Mouse (Mus musculus) cerebellum, adult 11-12 months (tissue): Measurements from ENCODE around the gene St3gal5.
"Not testable (repeated sequence)": the region's sequence is repeated elsewhere in the genome, so short reads cannot be mapped to it uniquely, and the experiment has no call there.

ENCODE experiments used
- DNase-seq: peaks from one replicate; pipeline ENCODE4 v3.0.0; 2022

The St3gal5 gene

DNA sequence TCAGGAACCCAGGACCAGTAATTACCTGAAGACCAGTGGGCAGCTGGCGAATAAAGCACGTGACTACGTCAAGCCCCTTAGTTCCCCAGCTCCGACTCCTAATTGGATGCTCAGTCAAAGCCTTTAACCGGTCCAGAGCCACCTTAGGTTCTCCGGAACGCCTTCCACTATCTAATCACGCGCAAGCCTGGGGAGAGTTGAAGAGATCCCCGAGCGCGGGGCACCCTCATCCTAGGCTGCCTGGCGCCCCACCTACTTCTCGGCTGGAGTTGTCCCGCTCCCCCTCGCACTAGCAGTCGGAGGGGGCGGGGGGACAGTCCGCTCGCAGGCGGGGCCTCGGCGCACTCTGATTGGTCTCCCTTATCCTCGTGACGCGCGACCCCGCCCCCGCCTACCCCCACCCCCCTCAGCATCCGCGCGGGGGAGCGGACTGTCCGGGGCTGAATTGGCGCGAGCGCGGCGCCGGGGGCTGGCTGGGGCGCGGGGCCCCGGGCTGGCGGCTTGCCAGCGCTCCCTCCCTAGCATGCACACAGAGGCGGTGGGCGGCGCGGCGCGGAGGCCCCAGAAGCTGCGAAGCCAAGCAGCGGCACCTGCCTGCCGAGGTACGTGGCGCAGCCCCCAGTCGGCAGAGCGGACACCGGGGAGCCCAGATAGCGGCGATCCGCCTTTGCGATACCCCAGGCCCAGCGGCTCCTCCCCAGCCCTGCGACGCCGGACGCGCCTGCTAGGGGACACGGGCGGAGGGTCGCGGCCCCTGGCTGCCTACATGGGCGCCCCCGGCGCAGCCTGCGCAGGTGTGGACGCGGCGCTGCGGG lies at the start of gene St3gal5:
TSS of gene St3gal5 (plus strand) at position 412 of the 815 bp plus-strand sequence.
- peak; percentile 95 for DNase-seq

DNA sequence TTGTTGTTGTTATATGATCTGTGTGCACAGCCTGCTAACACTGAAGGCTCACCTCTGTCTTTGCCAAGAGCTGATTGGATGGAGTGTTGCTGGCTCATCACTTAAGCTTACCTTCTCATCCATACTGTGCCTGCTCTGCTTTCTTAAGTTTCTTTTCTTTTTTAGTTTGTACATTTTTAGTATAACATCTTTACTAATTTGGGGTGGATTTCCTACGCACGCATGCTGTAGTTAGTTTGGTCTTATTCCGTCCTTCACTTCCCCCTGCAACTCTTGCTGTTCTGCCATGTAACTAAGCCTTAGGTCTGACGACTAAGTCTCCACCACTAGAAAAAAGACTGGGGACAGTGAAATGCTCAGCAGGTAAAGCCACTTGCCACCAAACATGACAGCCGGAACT lies 48.7 kb upstream of the St3gal5 start:
- DNase-seq: no peak

DNA sequence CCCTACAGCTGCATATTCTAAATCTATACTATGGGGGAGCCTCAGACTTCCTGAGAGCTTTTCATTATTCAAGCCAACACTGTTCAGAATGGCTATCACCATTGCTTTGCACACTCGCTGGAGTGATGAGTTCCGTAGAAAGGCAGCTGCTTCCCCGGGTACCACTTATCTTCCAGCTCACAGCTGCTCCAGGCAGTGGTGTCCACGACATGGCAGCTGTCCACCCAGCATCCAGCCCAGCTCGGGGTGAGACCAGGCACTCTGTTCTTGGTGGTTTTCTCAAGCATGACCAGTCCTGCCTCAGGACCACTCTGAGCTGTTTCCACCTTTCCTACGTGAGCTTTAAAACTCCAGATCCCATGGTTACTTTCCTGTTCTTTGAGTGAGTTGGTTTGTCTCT lies 47.5 kb upstream of the St3gal5 start:
- no peak for DNase-seq

DNA sequence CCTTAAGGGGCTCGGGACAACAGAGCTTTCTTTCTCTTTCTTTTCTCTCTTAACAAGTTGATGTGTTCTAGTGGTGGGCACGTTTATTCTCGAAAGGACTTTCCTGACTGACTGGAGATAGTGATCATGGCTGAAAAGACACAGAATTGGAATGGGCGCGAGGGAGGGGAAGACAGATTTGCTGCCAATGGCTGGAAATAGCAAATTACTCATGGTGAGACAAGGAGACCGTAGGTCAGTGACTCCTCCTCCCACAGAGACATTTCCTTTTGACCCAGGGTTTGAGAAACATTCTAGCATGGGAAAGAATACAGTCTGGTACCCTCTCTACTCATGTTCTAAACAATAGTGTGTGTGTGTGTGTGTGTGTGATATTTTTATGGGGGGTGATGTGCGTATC lies 46.6 kb upstream of the St3gal5 start:
- DNase-seq: no peak

DNA sequence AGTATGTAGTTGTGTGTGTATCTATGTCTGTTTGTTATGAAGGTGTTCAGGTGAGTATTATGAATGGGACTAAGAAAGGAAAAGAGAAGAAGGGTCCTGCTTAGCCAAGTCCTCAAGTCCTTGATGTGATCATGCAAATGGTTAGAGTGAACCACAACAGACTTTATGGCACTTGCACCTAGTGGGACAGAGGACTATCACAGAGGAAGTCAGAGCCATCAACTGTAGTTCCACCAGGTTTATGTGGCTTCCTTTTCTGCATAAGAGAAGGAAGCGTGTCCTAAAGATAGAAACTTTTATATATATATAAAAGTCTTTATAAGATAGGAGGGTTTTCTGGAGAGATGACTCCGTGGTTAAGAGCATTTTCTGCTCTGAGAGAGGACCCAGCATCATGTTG lies 46.1 kb upstream of the St3gal5 start:
- no peak for DNase-seq

DNA sequence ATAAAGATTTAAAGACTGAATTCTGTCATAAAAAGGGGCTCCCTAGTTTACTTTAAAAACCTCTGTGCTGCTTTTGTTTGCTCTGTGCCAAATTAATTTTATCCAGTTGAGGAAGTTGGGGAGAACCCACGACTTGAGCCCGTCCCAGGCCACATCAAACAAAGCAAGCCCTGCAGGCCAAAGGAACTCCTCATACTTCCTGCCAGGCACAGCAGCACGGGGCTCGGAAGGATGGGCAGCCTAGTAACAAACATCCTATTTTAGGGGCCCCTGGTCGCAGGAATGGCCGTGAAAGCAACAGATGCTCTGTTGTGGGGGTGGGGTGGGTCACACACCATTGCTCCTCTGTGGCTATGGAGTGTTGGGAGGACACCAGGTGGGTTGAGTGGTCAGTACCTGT lies 45.6 kb upstream of the St3gal5 start:
- DNase-seq: no peak

DNA sequence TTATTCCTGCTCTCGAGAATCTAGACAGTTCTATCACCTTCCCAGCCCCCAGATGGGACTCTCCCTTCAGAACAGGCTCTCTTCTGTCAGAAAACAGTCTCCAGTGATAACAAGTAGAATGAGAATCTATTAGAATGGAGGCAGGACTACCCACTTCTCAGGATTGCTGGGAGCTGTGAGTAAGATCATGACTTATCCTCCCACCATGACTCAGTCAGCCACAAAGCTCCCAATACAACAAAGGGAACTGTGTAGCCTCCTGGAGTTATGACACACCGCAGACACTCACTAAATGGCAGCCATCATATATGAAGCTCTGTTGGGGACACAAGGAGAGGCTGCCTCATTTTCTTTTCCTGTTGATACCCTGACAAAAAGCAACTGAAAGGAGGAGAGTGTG lies 40.8 kb upstream of the St3gal5 start:
- no peak for DNase-seq

DNA sequence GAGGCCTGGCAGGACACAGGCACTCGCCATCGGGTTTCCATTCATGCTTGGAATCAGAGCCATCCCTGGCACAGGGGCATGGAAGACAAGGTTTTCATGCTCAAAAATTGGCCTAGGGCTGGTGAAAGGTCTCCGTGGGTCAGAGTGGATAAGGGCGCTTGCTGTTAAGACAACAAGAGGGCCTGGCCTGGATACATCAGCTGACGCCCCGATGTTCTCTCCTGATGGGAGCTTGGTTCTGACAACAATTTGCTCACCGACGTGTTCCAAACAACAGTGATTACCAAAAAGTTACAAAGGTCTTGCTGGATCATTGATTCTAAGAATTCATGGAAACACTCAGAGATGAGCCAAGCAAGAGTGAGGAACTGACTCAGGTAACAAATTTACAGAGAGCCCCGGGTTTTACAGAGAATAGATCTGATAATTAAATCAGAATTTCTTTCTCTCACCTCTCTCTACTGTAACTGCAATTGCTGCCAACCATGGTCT lies 38.9 kb upstream of the St3gal5 start:
- no peak for DNase-seq

DNA sequence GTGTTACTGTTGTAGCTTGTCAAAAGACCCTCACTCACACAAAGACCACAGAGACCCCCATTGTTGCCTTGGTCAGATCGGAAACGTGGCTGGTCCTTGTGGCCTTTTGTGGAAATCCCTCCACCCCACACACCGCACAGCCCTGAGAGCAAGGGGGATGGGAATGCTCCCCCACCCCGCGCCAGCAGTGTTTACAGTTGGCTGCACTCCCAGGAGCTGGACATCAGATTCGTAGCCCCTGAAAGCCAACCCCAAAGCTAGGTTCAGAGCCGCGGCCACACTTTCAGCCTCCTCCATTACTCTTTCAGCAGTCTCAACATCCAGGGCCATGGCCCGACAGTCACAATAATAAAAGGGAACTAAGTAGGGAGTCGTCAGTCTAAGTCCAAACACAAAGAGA lies 36.7 kb upstream of the St3gal5 start:
- not testable (repeated sequence) for DNase-seq

DNA sequence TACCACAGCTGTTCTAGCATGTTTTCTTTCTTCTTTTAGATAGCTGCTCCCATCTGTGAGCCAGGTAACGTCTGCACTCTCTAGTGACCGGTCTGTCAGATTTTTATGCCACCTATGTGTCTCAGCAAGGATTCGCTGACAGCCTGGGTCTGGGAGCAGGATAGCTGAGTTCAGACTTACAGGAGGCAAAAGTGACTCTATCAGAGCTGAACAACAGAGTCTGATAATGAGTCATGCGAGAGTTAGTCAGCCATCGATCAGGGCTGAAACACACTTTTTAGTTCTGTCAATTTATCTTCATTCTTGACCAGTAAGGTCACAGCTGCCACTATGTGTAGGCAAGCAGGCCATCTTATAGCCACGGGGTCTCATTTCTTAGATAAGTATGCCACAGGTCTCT lies 33.7 kb upstream of the St3gal5 start:
- no peak for DNase-seq

DNA sequence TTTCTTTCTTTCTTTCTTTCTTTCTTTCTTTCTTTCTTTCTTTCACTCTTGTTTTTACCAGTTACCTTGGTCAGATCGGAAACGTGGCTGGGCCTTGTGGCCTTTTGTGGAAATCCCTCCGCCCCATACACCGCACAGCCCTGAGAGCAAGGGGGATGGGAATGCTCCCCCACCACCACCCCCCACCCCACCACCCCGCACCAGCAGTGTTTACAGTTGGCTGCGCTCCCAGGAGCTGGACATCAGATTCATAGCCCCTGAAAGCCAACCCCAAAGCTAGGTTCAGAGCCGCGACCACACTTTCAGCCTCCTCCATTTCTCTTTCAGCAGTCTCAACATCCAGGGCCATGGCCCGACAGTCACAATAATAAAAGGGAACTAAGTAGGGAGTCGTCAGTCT lies 31.4 kb upstream of the St3gal5 start:
- DNase-seq: no peak

DNA sequence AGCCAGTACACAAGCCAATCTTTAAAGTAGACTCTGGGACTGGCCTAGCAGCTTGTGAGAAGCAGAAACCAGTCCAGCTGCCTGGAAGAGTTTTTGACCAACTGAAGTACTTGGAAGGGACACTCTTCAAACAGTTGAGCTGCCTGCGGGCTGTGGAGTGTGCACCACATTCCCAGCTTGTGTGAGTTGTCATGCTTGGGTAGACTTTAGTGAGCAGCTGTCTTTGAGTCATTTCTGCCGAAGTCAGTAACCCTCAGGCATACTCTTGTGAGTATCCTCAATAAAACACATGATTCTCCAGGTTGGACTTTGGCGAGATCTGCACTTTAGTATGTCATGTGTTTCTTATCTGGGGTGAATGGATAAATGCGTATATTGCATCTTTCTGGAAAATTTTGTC lies 29.0 kb upstream of the St3gal5 start:
- DNase-seq: no peak

DNA sequence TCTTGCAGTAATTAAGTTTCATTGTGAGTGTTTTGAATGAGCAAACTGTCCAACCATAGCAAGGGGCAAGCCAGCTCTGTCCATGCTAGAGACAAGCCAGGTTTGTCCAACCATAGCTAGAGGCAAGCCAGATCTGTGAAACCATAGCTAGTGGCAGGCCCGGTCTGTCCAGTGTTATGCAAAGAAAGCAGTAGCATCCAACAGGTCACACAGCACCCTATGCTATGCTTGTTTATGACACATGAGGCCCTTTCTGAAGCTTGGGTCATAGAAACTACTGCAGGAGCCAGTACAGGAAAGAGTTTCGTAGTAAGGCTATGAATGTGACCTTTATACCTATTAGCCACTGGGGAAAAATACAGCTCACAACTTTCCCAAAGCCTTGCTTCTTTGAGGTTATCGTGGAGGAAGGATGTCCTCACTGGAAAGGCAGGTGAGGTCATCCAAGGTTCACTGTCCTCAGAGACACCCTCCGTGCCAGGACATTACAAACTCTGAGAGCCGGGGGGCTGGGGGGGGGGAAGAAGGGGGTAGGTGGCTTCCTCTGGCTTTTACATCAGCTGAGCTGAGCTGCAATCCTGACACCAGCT lies 26.0 kb upstream of the St3gal5 start:
- DNase-seq: no peak

DNA sequence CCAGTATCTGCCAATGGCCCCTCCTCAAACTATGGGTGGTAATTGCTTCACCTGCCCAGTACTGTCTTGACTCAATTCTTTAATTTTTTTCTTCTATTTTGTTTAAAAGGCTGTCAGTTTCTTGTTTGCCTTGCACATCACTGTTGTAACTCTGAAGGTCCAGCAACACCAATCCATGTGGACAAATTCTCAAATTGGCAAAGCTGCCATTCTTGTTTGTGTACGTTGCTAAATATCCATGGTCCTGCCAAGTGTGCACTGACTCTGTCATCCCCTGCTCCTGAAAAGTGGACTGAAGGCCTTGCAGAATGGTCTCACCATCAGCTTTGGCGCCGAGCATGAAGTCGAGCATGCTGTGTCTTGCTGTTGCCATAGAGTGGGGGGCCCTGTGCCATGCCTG lies 23.6 kb upstream of the St3gal5 start:
- DNase-seq: no peak

DNA sequence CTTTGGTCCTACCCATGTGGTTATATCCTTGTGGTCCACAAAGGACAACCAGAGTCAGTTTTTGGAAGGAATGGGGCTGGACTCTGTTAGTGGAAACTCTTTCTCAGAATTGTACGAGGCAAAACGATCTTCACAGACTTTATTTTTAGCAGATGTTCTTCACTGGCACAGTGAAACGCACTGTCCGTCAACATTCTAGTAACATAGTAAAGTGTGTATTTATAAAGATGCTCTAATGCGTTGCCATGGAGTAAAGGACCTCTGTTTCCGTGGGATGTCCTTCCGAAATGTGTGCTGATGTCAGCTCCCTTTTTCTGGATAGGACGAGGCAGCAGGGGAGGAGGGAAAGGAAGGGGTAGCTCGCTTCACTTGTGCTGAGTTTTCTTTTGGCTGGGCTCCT lies 20.9 kb upstream of the St3gal5 start:
- no peak for DNase-seq

DNA sequence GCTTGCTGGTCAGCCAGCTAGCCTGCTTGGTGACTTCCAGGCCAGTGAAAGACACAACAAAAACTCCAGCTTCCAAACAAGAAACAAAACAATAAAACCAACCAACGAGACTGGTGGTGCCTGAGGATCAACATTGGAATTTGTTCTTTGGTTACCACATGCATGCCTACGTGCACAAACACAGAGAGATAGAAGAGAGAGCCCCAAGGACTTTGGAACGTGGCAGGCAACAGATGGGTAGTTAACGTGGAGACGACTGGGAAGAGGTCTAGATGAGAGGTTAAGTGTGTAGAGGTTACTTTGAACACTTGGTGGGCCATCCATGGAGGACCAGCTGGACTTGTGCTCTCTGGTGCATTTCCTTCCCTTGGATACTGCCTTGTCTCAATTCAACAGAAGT lies 19.2 kb upstream of the St3gal5 start:
- DNase-seq: no peak

DNA sequence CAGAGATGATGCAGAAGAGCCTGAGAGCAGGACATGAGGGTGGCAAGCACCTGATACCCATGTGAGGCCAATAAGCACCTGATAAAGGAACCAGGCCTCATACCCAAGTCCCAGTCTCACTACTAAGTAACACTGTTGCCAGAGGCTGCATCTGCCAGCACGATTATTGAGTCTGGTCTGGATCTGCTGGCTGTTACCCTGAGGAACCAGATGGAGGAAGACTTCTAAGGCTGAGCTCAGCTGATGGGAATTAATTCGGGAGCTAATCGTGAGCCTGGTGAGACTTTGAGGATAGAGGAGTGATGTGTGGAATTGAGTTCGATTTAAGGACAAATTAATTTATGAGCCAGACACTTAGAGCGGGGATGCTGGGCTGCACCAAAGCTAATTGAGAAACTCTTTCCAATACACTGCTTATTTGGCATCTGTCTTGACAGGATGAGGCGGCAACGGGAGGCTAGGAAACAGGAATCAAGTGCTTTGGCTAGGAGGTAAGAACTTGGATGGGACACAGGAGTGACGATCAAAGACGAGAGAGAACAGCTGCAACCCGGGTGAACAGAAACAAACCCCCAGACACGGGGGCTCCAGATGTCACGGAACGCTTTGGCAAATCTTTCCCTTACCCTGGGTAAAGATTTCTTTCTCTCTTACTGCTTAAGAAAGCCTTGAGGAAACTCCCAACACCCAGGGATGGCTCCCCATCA lies 15.9 kb upstream of the St3gal5 start:
- no peak for DNase-seq

DNA sequence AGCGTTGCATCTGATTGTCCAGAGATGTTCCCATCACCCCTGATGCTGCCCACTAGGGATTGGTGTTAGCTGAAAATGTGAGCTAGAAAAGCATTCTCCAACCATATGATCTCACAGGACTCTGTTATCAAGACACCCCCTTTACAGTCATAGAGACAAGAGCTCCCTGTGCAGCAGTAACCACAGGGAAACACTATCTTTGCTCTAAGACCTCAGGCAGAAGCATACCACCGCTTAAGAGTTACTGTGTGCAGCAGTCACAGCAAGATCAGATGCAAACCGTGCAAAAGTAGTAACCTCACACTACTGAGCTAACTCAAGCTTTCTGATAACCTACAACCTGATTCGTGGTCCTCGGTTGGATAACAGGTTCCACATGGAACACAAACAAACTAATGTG lies 10.0 kb upstream of the St3gal5 start:
- no peak for DNase-seq

DNA sequence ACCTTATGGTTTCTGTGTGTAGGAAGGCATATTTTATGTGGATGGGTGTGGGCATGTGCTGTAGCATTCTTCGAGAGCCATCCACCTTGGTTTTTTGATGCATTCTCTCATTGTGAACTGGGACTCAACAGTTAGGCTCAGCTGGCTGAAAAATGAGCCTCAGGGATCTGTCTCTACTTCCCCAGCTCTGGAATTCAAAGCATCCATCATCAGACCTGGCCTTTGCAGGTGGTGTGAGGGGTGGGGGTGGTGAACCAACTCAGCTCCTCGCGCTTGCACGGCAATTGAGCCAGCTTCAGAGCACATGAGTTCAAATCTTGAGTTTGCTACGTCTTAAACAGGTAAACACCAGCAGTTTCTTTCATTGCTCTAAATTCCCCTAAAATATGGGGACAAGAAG lies 7.5 kb upstream of the St3gal5 start:
- DNase-seq: no peak

DNA sequence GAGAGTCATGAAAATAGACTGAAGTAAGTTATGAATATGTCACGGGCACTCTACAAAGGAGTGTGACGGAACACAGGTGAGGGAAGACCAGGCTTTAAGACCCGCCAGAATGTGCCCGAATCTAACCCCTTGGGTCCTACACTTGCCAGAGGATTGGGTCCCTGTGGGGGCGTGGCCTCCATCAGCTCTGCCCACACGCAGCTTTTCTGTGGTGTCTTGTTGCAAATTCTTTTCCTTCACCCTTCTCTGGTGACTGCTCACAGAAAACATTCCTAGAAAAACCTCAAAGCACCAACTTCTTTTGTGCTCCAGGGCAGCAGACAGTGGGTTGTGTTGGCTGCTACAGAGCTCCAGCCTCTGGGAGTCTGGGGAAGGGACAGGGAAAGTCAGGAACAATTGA lies 6.4 kb upstream of the St3gal5 start:
- DNase-seq: no peak

DNA sequence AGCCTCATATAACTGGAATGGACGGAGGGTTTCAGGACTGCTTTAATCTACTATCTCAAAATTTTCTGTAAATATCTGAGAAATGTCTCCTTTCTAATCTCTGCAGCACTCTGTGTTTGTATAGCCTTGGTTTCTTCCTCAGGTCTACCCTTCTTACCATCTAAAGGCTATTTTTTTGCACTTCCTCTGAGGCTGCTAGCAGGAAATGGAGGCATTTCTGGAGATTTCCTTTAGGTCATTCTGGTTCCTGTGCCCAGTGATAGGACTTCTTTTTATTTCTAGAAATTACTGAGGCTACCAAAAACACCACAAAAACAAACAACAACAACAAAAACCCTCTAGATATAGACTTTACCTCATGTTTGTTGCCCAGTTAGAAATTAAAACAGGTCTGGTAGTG lies 4.3 kb upstream of the St3gal5 start:
- no peak for DNase-seq

DNA sequence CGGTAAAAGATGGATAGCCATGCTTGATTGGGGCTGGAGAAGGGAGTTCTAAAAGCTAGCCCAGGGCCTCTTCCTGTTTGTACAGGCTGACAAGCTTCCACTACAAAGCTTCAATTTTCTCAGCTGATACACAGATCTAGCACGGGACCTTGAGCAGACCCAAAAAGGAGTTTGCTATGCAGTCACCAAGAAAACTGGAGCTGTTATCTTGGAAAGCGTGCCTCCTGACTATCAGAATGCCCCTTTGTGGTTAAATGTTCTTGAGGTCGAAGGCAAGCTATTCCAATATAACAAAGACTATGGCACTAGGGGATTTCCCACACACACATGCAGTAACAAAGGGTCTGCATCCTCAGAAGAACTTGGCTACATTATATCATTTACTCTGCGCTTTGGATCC lies 1.2 kb upstream of the St3gal5 start:
- no peak for DNase-seq

DNA sequence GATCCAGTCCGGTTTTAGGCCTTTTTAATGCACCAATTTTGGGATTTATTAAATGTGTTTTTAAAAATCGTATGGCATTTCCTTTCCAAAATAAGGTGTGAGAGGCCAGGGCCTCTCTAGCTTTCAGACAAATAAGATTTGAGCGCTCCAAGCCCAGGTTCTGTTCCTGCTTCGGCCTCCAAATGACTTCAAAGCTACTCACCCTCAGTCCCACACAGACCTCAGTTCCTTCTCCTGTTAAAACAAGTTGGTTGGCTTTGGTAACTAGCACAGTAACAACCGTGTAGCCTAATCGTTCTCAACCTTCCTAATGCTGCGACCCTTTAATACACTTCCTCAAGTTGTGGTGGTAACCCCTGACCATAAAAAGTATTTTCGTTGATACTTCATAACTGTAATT lies 723 bp upstream of the St3gal5 start:
- DNase-seq: no peak

DNA sequence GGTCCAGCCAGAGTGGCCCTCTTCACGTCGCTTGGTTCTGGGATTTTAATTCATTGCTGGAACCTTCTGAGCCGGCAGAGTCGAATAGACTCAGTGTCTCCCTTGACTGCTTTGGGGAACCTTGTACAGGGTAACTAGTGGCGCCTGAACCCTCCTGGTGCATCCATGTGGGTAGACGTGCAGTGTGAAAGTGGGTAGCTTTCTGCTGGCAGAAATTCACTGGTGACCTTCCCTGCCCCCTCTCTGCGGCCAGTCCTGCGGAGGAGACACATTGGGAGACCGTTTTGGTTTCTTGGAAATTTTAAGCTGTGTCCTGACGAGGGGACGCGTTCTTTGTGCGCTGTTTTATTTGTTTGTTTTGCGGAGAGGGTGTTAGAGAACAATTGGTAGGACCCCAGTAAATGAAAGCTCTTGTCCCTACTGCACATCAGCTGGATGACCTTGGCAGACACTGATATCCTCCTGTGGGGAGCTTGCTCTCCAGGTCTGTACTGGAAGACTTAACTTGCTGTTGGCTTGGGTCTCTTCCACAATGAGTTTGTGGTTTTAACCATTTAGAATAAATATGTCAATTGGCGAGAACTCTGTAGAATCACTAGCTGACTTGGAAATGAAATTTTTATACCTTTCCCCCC lies 746 bp downstream of the St3gal5 start:
- DNase-seq: peak; percentile 64
